Mouse (Mus musculus) heart, postnatal 36 days (tissue): ENCODE data around the gene Iars2. TPM values are rescaled to one million over a fixed set of nuclear protein-coding genes. Genes with fewer than 3 reads are reported as not detected.

Source experiments
- DNase-seq, 2 experiments: peaks; one replicate each; pipeline ENCODE4 v3.0.0; 2021 to 2022
- intact Hi-C: fragments of 180-260 bp; cut with DNase I; formaldehyde crosslinking; loops from one replicate; pipeline ENCODE4 v1.15.1; 2025
- total RNA-seq, 2 experiments: library from RNA; stranded (reverse); gene quantifications; 2 replicates each; pipeline ENCODE4 v1.2.3; 2021

Gene Iars2
- 10 to 100 TPM; 81.2 to 83.4 TPM for total RNA-seq

DNA sequence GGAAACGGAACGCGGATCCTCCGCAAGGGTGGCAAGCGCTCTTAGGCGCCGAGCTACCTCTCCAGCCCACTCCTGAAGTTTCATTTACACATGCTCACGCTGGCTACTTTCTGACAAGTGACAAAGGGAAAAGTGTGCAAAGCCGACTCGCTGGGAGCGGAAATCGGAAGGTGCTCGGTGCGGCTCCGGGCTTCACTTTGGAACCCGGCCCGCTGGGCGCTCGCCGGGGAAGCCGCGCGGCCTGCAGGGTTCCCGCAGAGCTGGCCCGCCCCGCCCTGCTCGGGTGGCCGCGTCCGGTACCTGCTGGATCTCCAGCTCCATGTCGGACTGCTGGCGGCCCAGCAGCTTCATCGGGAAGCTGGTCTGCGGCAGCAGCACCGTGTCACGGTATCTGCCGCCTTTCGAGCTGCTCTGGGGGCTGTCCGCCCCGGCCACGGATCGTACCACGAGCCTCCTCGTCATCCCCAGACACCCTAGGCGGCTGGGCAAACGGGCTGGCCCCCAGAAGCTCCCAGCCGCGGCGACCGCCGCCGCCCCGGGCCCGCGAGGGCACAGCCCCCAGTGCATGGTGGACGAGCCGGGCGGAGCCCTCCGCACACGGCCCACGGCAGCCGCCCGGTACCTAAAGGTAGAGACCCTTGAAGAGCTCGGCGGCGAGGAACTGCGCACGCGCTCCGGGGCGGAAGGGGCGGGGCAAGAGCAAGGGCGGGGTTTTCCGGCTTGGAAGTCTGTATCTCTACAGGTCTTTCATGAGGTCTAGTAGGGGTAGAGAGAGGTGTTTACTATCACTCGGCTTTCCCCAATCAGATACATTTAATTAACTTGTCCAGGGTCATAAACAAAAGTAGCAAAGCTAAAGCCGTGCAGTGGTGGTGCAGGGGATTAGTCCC lies at the start of gene Iars2:
Gene Iars2, minus strand, starts transcription at position 676 of the 890 bp plus-strand sequence.
- DNase-seq, result peak; percentile 94 to 96
- intact Hi-C loops, result loop anchor here (2.0 to 5.0 kb wide), 2 partner anchors 34 to 122 kb away; partner anchors contain the start of gene Eprs

DNA sequence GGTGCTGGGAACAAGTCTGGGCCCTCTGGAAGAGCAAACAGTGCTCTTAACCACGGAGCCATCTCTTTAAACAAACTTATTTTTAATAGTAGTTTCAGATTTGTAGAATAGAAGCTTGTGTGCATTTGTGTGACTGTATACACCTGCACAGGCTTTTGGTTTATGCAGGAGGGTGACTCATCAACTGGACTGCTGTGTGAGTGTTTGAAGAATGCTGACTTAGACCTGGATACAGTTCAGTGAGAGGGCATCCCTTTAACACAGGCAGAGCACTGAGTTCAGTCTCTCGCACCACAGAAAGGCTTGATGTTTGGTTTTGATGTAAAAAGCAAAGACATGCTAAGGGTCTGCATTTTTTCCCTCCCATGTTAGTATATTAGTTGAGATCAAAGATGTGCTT lies 48.2 kb upstream of the Iars2 start:
- intact Hi-C loops, result no loop called here
- no peak for DNase-seq

DNA sequence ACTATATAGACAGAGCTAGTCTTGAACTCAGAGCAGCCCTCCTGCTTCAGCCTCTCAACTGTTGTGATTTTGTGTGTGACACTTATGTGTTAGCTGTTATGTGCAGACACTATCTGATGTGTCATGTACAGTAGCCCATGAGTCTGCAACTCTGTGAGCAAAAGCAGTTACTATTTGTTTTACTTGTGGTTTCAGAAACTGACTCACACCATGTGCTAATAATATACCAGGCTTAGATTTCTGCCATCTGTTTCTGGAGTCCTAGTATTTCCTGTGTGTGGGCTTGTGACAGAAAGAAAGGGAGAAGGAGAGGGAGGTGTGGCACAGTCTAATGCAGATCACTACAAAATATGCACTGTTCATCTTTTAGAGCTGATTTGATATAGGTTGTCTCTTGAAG lies 47.2 kb upstream of the Iars2 start:
- intact Hi-C loops, result no loop called here
- no peak for DNase-seq

DNA sequence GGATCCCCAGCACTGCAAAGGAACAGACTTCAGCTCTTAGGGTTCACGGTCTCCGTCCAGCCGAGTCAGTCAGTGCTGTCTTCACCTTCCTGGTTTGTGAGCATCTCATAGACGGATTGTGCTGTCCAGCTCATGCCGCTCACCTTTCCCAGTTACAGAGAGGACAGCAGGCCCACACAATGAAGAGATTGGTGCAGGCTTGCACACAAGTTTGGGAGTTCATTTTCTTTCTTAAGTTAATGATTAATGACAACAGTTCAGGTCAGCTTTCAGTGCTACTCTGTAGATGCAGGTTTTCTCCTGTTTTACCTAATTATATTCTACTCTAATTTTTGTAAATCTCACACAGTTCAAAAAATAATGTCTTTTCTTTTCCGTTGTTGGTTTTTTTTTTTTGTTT lies 40.8 kb upstream of the Iars2 start:
- DNase-seq, result no peak
- intact Hi-C loops, result no loop called here

DNA sequence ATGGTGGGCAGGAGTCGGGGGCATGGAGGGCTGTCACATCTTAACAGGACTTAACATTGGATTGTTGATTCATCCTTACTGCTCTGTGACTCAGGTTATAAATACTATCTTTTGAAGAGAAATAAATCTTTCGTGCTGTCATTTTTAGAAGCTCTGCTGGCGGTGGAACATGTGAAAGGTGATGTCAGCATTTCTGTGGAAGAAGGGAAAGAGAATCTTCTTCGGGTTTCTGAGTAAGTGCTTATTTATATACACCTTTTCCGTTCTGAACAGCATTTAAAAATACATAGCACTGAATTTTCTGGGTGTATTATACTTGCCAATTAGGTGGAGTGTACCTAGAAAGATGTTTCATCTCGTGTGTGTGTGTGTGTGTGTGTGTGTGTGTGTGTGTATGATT lies 38.2 kb upstream of the Iars2 start:
- intact Hi-C loops, result no loop called here
- no peak for DNase-seq

DNA sequence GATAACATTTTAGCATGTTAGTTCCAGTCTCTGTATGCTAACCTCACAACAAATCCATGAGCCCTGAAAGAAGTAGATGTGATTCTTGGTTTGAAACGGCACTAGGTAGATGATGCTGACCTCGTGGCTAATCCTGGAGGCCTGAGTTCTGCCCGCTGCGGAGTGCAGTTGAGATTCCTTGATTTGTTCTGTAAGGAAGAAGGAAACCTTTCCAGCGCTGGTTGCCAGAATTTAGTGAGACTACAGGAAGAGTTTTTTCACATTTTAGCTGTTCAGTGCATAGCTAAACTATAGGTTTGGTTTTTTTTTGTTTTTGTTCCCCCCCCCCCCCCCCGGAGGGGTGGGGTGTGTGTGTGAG lies 35.0 kb upstream of the Iars2 start:
- DNase-seq, result no peak
- intact Hi-C loops, result no loop called here

DNA sequence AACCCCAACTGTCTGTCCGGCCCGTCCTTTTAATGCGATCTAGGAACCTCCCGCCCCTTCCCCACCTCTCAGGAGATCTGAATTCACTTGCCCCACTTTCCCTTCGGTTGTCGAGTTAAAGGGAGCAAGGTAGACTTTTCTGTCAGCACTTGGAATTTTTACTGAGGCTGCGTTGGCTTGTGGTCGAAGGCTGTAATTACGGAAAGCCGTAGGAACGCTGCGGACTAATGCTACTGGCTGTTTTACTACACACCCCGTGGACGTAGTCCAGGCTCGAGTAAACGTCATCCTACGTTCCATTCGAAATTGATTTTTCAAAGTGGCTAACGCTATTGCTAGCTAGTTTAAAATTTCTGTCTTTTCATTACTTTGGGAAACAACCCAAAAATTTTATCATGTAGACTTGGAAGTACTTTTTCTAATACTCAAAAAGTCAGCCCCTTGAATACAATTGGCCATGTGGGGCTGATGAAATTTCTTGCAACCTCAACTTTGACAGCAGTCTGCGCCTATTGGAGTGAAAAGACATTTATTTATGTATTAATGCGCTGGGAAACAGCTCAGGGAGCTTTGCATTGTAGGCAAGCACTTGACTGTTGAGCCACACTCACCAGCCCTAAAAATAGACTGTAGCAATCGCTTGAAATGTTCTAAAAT lies 34.5 kb upstream of the Iars2 start:
- intact Hi-C loops, result loop anchor here (2.0 kb wide), 1 partner anchor 35 kb away; the partner anchor contains the start of gene Iars2

DNA sequence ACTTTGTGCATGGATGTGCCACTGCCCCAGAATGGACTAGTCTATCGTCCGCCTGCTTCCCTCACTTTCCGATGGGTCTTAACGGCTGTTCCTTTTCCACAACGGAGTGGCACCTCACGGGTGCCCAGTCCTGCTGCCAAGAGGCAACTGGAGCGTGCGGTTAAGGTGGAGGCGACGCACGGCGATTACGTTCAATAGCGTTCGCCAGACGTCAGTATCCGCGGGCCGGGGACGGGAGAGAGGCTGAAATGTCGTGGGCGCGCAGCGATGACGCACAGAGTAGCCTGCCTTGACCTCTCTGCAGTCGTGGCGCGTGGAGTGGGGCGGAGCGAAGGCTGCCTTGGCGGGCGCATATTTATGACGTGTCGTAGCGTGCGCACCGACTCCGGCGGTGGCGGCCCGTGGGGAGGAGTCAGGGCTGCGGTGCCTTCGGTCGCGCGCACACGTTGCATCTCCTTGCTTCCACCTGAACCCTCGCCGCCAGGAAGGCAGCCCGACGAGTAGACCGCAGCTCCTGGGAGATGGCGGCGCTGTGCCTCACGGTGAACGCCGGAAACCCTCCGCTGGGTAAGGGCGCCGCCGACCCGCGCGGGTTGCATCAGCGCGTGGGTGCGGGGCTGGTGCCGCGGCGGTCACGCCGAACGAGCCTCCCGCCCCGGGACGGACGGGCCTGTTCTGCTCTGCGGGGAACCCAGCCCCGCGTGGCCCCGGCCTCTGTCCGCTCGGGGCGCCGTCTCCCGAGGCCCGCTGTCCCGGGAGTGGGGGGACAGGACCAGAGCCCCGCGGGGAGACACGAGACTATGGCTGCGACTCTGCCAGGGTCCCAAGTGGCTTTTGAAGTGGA lies 33.7 kb upstream of the Iars2 start, which contains the start of gene Eprs:
Gene Eprs, plus strand, starts transcription at position 368 of the 844 bp plus-strand sequence.
- intact Hi-C loops, result loop anchor here (2.0 kb wide), 1 partner anchor 34 kb away; the partner anchor contains the start of gene Iars2

More for the DNA sequence above, 34.5 kb upstream of the Iars2 start:
- peak; percentile 32 to 36 for DNase-seq

DNA sequence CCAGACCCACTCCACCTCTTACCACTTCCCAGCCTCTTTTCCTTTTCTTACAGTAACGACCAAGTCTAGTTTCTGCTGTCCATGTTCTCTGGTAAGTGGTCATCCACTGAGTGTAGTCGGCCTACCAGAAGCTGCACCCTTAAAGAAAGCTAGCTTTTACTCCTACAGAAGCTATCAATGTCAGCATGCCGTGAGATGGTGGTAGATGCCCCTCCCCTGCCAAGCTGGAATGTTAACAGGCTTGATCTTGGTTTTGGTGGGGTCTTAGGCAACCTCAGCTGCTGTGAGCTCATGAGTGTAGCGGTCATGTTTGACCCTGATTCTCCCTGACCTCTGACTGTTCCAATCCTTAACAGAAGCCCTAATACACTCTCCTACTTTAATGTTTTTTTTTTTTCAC lies 29.0 kb upstream of the Iars2 start:
- intact Hi-C loops, result no loop called here
- DNase-seq, result no peak

More for the DNA sequence above, 33.7 kb upstream of the Iars2 start, which contains the start of gene Eprs:
- DNase-seq, result peak; percentile 98

DNA sequence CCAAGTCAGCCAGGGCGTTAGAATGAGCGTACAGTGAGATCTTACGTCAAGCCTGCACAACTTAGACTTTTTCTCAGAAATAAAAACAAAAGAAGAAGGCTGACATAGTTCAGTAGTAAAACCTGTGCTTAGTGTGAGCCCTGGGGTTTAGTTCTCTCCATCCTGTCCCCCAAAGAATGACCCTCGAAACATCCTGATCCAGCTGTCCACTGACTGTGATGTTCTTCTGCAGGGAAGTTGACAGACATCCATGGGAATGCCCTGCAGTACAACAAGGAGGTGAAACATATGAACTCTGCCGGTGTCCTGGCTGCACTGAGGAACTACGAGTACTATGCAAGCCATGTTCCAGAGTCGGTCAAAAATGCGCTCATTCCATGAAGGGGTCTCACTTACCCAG lies 27.1 kb upstream of the Iars2 start:
- DNase-seq, result no peak

DNA sequence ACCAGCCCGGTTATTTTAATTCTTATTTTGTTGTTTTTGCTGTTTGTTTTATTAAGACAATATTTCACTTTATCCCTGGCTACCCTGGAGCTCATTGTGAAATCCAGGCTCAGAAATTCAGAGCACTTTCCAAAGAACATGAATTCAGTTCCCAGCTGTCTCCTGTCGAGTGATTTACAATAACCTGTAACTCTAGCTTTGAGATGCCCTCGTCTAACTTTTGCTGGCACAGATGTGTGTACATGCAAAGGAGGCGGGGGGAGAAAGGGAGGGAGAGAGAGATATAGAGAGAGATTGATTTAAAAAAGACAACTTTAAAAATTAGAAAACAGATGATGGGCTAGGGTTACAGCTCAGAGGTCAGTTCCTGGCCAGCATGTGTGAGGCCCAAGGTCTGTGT lies 25.5 kb upstream of the Iars2 start:
- intact Hi-C loops, result no loop called here
- no peak for DNase-seq

More for the DNA sequence above, 27.1 kb upstream of the Iars2 start:
- intact Hi-C loops, result no loop called here

DNA sequence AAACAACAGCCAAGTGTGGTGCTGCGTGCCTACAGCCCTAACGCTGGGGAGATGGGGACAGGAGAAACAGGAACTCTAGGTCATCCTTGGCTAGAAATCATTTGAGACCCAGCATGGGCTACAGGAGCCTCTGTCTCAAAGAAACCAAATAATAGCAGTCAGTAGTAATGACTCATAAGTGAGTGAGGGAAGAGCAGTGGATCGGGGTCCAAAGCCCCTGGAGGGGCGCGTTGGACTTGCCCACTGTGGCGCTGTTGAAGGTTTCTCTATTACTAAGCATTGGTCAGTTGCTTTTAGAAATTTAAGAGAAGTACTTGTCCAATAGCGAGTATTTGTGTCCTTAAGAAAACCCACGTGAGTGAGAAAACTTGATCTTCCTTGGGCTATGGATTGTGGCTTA lies 24.2 kb upstream of the Iars2 start:
- intact Hi-C loops, result no loop called here

DNA sequence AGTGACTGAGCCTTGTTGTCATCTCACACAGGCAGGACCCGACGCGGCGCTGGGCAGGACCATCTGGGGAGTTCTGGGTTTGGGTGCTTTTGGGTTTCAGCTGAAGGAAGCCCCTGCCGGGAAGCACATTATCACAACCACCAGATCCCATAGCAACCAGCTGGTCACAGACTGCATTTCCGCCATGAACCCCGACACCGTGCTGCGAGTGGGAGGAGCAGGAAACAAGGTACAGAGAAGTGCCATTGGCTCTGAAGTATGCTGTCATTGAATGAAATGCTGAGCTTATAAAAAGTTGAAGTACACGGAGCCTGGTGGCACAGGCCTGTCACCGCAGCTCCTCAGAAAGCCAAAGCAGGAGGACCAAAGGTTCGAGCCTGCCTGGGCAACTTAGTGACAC lies 23.0 kb upstream of the Iars2 start:
- no peak for DNase-seq
- intact Hi-C loops, result no loop called here

More for the DNA sequence above, 24.2 kb upstream of the Iars2 start:
- DNase-seq, result no peak

DNA sequence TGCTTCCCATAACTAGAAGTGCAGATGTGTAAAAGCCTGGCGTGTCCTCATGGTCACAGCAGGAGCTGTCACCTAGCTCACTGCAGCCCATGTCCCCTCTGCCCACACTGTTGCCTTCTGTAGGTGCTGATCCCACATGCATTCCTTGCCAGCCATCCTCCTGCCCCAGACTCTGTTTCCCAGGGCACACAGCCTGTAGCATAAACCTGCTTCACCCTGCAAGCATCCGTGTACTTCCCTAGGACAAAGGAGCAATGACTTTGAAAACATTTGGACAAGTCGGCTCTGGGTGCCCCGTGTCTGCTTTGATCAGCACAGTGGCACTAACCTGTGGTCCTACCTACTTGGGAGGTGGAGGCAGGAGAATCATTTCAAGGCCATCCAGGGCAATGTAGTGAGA lies 21.4 kb upstream of the Iars2 start:
- DNase-seq, result no peak
- intact Hi-C loops, result no loop called here

DNA sequence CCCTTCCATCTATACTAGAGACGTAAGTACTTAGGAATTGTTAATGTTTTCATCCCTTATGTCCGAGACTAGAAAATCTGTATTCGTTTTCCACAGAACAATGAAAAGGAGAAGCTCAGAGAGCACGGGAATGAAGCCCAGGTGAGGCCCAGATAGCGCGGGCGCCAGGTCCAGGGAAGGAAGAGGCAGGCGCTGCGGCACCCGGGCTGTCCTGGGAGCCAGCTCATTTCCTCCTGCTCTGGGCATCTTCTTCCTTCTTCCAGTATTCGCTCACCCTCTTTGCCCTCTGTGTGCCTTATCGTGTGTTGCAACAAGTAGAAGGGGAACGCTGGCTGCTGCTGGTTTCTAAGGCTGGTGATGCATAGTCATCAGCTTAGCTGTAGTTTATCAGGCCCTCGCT lies 20.5 kb upstream of the Iars2 start:
- DNase-seq, result no peak
- intact Hi-C loops, result no loop called here

DNA sequence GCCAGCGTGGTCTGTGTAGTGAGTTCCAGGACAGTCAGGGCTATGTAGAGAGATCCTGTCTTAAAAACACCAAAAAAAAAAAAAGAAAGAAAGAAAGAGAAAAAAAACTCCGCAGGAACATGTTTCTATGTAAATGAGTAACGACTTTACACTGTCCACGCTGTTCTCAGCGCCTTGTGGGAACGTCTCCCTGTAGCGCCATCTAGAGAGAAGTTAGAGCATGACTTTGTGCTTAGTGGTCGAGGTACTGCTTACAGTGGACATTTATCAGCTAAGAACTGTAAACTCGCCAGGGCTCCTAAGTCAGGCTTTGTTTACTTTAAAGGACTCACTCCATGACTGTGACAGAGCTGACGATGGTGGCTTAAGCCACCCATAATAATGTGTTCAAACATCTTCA lies 17.0 kb upstream of the Iars2 start:
- no peak for DNase-seq
- intact Hi-C loops, result no loop called here

DNA sequence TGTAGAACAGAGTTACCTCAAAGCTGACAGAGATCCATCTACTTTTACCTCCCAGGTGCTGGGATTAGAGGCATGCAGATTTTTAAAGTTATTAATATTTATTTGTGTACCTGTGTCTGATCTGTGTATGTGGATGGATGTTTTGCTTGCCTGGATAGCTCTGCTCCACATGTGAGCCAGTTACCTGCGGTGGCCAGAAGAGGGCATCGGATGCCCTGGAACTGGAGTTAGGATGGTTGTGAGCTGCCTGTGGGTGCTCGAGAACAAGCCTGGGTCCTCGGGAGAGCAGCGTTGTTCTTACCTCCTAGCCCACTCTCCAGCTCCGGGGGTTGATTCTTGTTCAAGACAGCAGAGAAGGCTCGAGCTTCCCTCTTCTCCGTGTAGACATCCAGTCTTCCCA lies 14.2 kb upstream of the Iars2 start:
- intact Hi-C loops, result no loop called here

DNA sequence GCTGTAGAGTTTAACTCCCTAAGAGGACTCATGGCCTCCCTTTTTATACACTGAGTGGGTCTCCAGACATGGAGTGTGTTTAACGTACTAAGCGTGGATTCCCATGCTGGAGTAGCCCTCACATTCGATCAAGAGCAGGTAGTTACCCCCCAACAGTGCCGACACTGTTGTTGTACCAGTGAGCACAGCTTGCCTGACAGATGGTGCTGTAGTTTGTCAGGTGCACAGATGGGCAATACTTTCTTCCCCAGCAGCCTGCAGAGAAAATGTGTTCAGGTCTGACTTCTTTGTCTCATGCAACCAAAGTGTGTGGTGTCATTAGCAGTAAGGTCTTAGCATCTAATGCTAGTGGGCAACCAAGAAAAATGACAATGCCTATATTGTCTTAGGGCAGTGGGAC lies 13.2 kb upstream of the Iars2 start:
- intact Hi-C loops, result no loop called here

More for the DNA sequence above, 14.2 kb upstream of the Iars2 start:
- DNase-seq, result no peak

DNA sequence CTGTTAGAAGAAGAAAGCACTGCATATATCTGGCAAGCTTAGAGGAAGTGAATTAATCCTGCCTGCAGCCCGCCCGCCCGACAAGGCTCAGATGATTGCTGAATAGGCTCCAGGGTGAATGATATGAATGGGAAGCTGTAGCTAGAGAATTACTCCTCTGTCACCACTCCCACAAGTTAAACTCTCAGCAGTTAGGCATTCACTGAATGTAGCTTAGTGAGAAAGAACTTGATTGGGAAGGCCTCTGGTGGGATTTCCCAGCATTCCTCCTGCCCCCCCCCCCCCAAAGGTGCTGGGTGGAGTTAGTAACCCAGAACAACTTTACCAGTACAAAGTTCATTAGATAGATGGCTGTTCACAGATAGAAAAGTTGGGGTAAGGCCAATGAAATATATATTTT lies 7.3 kb upstream of the Iars2 start:
- intact Hi-C loops, result no loop called here
- DNase-seq, result no peak

More for the DNA sequence above, 13.2 kb upstream of the Iars2 start:
- no peak for DNase-seq

DNA sequence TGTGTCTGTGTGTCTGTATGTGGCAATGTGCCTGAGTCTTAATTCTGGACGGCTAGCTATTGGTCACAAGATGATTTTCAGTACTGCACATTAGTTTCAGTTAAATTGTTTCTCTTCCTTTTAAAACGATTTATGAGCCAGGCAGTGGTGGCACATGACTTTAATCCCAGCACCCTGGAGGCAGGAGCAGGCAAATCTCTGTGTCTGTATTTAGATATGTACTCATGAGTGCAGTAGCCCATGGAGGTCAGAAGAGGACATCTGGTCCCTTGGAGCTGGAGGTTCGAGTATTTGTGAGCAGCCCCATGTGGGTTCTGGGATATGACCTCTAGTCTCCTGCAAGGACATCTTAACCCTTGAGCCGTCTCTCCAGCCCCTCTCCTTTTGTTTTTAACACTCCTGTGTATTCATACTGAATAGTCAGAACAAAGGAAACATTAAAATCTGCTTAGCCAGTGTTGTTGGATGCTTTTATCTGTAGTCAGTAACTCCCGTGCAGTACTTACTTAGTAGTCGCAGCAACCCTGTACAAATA lies 6.1 kb upstream of the Iars2 start:
- intact Hi-C loops, result no loop called here

More for the DNA sequence above, 6.1 kb upstream of the Iars2 start:
- no peak for DNase-seq
